Mouse (Mus musculus): ENCODE data around the gene Iqgap2. TPM values are rescaled to one million over a fixed set of nuclear protein-coding genes. Genes with fewer than 3 reads are reported as not detected.

Iqgap2 gene
- polyA plus RNA-seq, 1 experiment: 44.1 TPM

DNA sequence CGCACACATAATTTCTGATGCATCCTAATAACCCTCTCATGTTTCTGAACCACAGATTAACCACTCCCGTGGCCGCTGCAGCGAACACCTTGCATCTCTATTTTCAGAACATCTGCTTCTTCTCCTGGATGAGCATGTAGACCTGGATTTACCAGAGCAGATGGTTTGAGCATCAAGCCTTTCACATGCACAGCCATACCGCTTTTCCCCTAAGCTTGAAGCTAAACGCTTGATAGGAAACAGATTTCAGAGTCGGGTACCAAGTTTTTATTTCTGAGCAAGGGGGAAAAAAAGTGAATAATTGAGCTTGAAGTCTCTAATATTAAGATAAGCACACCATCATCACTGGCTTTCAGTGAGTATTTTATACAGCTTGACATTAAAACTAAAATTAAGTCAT lies 144.6 kb downstream of the Iqgap2 start:
- Histone ChIP-seq H3K4me3 (ENCODE audit: low read depth, low read length) (no peak overlapping the region), H3K27ac (ENCODE audit: insufficient read depth, low read depth, low read length) (no peak overlapping the region), H3K27me3 (ENCODE audit: control insufficient read depth, insufficient read depth, low read length) (no peaks in the 10 kb centered on the region), H3K4me1 (ENCODE audit: control insufficient read depth, insufficient read depth, insufficient read length, low read length) (peaks cover 9% of the 10 kb centered on the region; the same call in 1 of the 2 replicates), H3K36me3 (ENCODE audit: control insufficient read depth, insufficient read depth, low read length) (peaks cover 17% of the 10 kb centered on the region)
- TF ChIP-seq POLR2A (IDR thresholded peaks at IDR 0.05; ENCODE audit: low read depth, low read length) (no peak), CTCF (IDR thresholded peaks at IDR 0.05; ENCODE audit: extremely low read depth, insufficient read length, insufficient replicate concordance, low read depth, low read length) (no peak)
- 82% methylated on average over 7 of the region's 7 CpGs for WGBS

DNA sequence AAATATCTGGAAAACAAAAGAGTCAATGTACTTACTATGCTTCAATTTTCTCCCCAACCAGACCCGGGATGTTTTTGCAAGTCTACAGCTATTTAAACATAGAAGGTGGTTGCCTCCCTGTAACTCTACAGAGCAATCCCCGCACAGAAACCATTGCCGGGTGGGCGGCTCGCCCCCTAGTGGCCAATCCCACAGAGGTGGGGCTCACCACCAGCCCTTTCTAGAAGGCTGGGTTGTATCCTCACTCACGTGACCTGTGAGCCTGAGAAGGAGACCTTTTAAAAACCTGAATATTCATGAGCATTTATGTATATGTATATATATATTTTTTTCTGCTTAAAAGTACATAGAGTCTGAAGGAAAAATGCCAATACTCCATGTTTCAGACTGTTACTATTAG lies 145.2 kb downstream of the Iqgap2 start:
- no peak overlapping the region for H3K4me3 ChIP-seq (ENCODE audit: low read depth, low read length)
- H3K27me3 ChIP-seq (ENCODE audit: control insufficient read depth, insufficient read depth, low read length): no peaks in the 10 kb centered on the region
- H3K4me1 ChIP-seq (ENCODE audit: control insufficient read depth, insufficient read depth, insufficient read length, low read length): peaks cover 11% of the 10 kb centered on the region; the same call in 1 of the 2 replicates
- TF ChIP-seq POLR2A (IDR thresholded peaks at IDR 0.05; ENCODE audit: low read depth, low read length): no peak
- TF ChIP-seq CTCF (IDR thresholded peaks at IDR 0.05; ENCODE audit: extremely low read depth, insufficient read length, insufficient replicate concordance, low read depth, low read length): peak; percentile 77; the same call in 1 of the 2 replicates
- WGBS: 17% methylated on average over 6 of the region's 6 CpGs
- H3K36me3 ChIP-seq (ENCODE audit: control insufficient read depth, insufficient read depth, low read length): peaks cover 17% of the 10 kb centered on the region
- H3K27ac ChIP-seq (ENCODE audit: insufficient read depth, low read depth, low read length): no peak overlapping the region

DNA sequence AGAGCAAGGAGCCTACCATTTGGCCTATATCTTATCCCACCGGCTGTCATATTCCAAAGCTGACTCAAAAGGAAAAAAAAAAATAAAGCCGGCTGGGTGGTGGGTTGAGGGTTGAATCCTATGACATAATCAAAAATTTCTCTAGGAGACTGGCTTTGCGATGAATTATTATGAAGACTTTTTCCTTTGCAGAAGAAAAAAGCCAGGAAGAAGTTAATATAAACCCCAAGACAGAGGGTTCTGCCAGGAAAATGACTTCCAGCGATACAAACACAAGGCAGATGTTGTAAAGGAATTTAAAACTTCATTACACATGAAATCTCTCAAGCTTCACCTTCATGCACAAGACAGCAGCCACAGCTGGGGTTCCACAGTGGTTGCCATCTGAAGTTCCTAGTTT lies 146.3 kb downstream of the Iqgap2 start:
- WGBS: 77% methylated on average over 4 of the region's 4 CpGs
- Histone ChIP-seq H3K36me3 (ENCODE audit: control insufficient read depth, insufficient read depth, low read length) (peaks cover 17% of the 10 kb centered on the region), H3K27me3 (ENCODE audit: control insufficient read depth, insufficient read depth, low read length) (no peaks in the 10 kb centered on the region), H3K4me1 (ENCODE audit: control insufficient read depth, insufficient read depth, insufficient read length, low read length) (peaks cover 13% of the 10 kb centered on the region; the same call in 1 of the 2 replicates), H3K4me3 (ENCODE audit: low read depth, low read length) (no peak overlapping the region), H3K27ac (ENCODE audit: insufficient read depth, low read depth, low read length) (no peak overlapping the region)
- no peak for TF ChIP-seq CTCF (IDR thresholded peaks at IDR 0.05; ENCODE audit: extremely low read depth, insufficient read length, insufficient replicate concordance, low read depth, low read length)
- no peak for TF ChIP-seq POLR2A (IDR thresholded peaks at IDR 0.05; ENCODE audit: low read depth, low read length)

DNA sequence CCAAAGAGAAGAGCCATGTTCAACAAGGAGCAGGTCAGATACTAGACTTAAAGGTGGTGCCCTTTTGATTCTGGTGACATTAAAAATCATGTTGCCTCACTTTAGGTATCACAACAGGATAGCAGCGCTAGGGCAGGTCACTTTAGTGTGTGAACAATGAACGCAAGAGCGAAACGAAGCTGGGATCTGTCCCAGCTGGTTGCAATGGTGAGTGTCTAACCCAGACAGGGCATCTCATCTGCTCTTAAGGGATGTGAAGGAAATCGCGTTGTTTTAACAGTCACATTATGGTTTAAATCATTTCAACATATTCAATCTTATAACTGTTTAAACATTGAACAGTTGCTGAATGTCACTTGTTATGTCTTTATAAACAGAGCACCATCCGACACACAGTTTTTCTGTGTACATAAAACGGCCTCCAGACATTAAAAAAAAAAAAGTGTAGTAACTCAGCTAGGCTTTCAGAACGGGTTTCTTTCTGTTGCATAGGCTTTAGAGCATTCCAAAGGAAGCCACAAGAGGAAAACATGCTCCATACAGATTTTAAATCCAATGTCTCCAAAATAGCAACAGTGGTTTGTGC lies 148.7 kb downstream of the Iqgap2 start:
- H3K4me1 ChIP-seq (ENCODE audit: control insufficient read depth, insufficient read depth, insufficient read length, low read length): peaks cover 13% of the 10 kb centered on the region; the same call in 1 of the 2 replicates
- TF ChIP-seq CTCF (IDR thresholded peaks at IDR 0.05; ENCODE audit: extremely low read depth, insufficient read length, insufficient replicate concordance, low read depth, low read length) (no peak), POLR2A (IDR thresholded peaks at IDR 0.05; ENCODE audit: low read depth, low read length) (no peak)
- H3K27me3 ChIP-seq (ENCODE audit: control insufficient read depth, insufficient read depth, low read length): no peaks in the 10 kb centered on the region
- WGBS: 85% methylated on average over 9 of the region's 9 CpGs
- peaks cover 10% of the 10 kb centered on the region for H3K36me3 ChIP-seq (ENCODE audit: control insufficient read depth, insufficient read depth, low read length)
- H3K4me3 ChIP-seq (ENCODE audit: low read depth, low read length): no peak overlapping the region
- H3K27ac ChIP-seq (ENCODE audit: insufficient read depth, low read depth, low read length): no peak overlapping the region

DNA sequence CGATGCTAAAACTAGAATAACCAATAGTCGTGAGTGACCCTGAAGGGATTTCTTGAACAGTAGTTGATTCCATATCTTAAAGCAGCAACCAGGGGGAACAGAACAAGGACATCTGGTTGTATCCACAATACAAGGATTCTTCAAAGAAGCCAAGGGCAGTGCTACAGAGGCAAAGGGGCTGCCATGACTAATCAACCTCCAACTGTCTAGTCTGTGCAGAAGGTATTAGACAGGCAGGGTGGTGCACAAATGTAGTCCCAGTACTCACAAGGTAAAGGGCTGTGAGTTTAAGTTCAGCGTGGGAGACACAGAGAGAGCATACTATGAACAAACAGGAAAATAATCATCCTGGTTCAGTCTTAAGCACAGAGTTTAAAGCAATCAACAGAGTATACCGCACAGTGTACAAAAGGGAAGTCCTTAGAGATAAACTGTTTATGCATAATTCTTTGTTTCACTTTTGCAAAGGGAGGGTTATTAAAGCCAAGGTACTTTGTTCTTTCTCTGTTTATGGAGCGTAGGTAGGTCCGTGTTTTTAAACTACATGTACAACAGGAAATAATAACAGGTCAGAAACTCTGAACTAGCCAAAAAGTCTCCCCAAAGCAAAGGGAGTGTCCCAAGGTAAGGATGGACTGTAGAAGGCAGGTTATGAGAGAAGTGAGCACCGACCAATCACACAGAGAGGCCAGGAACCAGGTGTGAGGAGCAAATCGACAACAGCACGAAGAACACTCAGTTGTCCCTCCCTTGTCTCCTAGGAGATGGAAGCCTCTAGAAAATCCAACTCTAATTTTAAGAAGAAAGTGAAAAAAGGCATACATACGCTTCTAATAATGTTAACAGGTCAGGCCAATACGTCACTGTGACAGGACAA lies 149.7 kb downstream of the Iqgap2 start:
- peak overlapping the region; percentile 44; the same call in 1 of the 2 replicates for H3K27ac ChIP-seq (ENCODE audit: insufficient read depth, low read depth, low read length)
- H3K4me1 ChIP-seq (ENCODE audit: control insufficient read depth, insufficient read depth, insufficient read length, low read length): peaks cover 13% of the 10 kb centered on the region; the same call in 1 of the 2 replicates
- H3K4me3 ChIP-seq (ENCODE audit: low read depth, low read length): no peak overlapping the region
- peaks cover 11% of the 10 kb centered on the region for H3K36me3 ChIP-seq (ENCODE audit: control insufficient read depth, insufficient read depth, low read length)
- 48% methylated on average over 11 of the region's 11 CpGs for WGBS
- no peaks in the 10 kb centered on the region for H3K27me3 ChIP-seq (ENCODE audit: control insufficient read depth, insufficient read depth, low read length)
- TF ChIP-seq POLR2A (IDR thresholded peaks at IDR 0.05; ENCODE audit: low read depth, low read length) (no peak), CTCF (IDR thresholded peaks at IDR 0.05; ENCODE audit: extremely low read depth, insufficient read length, insufficient replicate concordance, low read depth, low read length) (no peak)

DNA sequence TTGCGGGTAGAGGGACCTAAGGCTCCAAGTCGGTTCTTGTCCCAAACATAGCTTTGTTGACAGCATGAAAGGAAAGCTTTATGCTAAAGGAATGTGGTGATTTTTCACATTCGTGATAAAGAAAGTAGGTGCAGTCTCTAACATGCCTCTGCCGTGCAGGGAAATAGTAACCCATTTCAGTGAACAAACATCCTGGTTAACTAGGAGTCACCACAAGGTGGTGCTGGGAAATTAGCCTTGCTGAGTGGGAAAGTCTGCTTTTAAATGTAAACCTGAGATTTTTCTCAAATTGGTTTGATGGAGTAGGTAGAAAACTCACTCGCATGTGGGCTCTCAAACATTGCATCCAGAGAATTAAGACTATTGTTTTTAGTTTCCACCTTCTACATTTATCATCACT lies 152.1 kb downstream of the Iqgap2 start:
- 71% methylated on average over 5 of the region's 5 CpGs for WGBS
- H3K36me3 ChIP-seq (ENCODE audit: control insufficient read depth, insufficient read depth, low read length): peaks cover 10% of the 10 kb centered on the region
- no peak overlapping the region for H3K4me3 ChIP-seq (ENCODE audit: low read depth, low read length)
- TF ChIP-seq POLR2A (IDR thresholded peaks at IDR 0.05; ENCODE audit: low read depth, low read length): no peak
- no peak for TF ChIP-seq CTCF (IDR thresholded peaks at IDR 0.05; ENCODE audit: extremely low read depth, insufficient read length, insufficient replicate concordance, low read depth, low read length)
- peaks cover 13% of the 10 kb centered on the region; the same call in 1 of the 2 replicates for H3K4me1 ChIP-seq (ENCODE audit: control insufficient read depth, insufficient read depth, insufficient read length, low read length)
- H3K27ac ChIP-seq (ENCODE audit: insufficient read depth, low read depth, low read length): no peak overlapping the region
- no peaks in the 10 kb centered on the region for H3K27me3 ChIP-seq (ENCODE audit: control insufficient read depth, insufficient read depth, low read length)

DNA sequence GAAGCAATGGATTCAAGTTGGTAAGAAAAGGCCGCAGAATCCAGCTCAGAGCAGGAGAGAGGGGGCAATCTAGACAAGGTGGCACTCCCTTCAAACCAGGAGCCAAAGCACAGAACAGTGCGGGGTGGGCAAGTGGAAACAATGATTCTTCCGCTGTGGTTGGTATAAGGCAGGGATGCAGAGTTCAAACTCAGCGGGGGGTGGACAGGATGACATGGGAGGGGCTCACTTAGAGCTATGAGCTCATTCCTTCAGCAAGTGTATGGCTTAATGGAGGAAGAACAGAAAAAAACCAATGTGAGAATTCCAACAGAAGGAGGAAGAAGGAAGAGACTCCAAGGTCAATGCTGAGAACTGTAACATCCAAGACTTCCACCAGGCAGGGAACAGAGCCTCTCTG lies 161.2 kb downstream of the Iqgap2 start:
- H3K27me3 ChIP-seq (ENCODE audit: control insufficient read depth, insufficient read depth, low read length): no peaks in the 10 kb centered on the region
- no peak overlapping the region for H3K27ac ChIP-seq (ENCODE audit: insufficient read depth, low read depth, low read length)
- 95% methylated on average over 4 of the region's 4 CpGs for WGBS
- no peak overlapping the region for H3K4me3 ChIP-seq (ENCODE audit: low read depth, low read length)
- peaks cover 19% of the 10 kb centered on the region; the same call in 1 of the 2 replicates for H3K4me1 ChIP-seq (ENCODE audit: control insufficient read depth, insufficient read depth, insufficient read length, low read length)
- TF ChIP-seq POLR2A (IDR thresholded peaks at IDR 0.05; ENCODE audit: low read depth, low read length): no peak
- TF ChIP-seq CTCF (IDR thresholded peaks at IDR 0.05; ENCODE audit: extremely low read depth, insufficient read length, insufficient replicate concordance, low read depth, low read length): no peak
- peaks cover 36% of the 10 kb centered on the region for H3K36me3 ChIP-seq (ENCODE audit: control insufficient read depth, insufficient read depth, low read length)
